Mouse (Mus musculus) retina, postnatal 7 days (tissue): ENCODE data around the gene Tpi1.
"Not testable (repeated sequence)": the region's sequence is repeated elsewhere in the genome, so short reads cannot be mapped to it uniquely, and the experiment has no call there.

Experiments
- DNase-seq: peaks from one replicate; pipeline ENCODE4 v3.0.0-alpha.2; 2012; ENCODE audit warnings: low read depth, low spot score

Gene Tpi1

GRCm38 (mm10) chr6:124809052-124809774, 4.9 kb downstream of the Tpi1 start:
- DNase-seq = peak; percentile 71

DNA sequence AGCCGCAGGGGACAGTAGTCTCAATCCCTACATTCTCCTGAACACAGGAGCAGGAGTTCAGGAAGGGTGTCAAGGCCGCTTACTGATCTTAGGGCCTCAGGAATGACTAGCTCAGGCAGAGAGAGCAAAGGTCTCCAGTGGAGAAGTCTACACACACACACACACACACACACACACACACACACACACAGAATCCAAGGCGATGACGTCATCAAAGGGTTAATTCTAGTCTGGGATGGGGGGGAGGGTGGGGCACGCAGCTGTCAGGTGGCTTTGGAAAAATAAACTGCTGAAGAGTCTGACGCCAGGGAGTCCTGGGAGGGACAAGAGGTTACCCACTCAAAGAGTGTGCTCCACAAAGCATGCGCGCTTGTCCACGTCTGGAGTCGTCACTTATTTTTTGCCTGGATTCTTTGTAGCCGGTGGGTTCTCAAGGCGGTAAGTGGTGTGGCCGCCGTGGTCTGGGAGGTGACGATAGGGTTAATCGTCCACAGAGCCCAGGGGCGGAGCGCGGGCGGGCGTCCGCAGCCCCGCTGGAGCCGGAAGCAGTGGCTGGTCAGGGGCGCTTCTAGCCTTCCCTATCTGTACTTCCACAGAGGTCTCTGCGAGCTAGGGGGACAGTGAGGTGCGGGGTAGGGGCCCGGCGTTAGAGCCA, 5.6 kb downstream of the Tpi1 start, which contains the start of gene Spsb2:
Gene Spsb2, plus strand, starts transcription at position 304 of the 655 bp plus-strand sequence.
- peak; percentile 51 for DNase-seq

- no peak for DNase-seq
Observed at GRCm38 (mm10) chr6:124807986-124808357, 6.1 kb downstream of the Tpi1 start.

DNA sequence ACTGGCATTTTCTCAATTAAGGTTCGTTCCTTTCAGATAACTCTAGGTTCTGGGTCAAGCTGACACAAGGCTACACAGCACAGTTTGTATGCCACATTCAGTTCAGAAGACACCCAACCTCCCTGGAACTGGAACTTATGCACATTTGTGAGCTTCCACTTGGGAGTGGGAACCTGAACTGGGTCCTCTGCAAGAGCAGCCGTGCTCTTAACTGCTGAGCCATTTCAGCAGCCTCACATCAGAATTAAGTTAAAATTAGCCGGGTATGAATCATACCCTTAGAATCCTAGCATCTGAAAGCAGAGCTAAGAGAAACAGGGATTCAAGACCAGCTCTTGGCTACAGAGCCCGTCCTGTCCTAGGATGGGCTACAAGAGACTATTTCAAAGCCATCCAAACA, 6.7 kb downstream of the Tpi1 start:
- no peak for DNase-seq

DNA sequence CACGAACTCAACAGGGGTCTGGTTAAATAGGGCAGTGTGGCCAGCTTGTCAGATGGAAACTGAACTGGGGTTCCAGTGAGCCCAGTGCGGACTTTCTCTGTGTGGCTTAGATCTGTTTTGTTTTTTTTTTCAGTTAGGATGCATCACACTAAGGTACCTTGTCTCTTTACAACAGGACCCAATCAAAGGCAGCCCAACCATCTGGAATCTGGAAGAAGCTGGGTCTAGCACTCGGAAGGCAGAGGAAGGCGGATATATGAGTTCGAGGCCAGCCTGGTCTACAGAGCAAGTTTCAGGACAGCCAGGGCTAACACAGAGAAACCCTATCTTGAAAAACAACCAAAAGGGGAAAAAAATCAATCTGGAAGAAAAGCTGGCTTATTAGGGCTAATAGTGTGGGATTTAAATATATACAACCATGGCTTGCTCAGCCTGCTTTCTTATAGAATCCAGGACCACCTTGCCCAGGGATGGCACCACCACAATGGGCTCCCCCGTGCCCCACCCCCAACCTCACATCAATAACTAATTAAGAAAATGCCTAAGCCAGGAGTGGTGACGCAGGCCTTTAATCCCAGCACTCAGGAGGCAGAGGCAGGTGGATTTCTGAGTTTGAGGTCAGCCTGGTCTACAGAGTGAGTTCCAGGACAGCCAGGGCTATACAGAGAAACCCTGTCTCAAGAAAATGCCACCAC, 7.5 kb downstream of the Tpi1 start:
- DNase-seq = no peak

DNA sequence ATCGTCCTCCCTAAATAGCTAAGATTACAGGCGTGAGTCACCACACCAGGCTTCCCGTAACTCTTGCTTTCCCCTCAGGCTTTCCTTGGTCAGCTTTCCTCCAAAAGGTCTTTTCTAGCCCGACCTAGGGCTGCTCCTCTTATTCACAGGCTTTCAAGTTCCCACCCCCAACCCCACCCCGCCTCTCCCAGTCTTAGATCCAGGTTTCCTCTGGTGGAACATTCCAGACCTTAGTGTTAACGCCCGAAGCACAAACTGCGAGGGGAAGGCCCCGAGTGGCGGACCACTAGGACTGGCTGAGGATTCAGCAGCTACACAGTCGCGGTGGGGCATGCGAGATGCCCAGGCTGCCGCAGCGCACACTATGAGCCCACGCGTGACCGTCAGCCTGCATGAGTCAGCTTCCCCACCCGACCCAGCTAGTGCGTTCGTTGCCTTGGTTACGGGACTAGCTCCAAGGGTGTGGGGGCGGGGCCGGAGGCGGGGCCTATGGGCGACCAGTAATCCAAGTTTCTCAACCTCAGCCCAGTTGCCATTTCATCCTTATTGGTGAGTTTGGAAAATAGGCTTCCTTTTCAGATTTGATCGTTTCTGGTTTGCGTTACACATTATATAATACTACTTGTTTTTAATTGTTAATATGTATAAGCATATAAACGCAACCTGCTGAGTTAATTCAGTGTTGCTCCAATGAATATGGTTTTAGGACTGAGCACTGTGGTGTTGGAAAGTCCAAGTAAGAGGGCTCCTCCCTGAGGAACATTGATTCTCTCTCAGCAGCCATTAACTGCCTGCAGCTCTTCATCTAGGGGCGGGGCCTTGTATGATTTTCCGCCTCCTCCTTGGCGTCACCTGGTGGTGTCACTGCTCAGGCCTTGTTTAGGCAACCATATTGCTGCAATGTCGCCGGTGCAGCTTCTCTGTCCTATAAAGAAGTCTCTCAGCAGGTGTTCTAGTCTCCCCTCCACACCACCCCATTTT, 8.5 kb downstream of the Tpi1 start:
- DNase-seq = peak; percentile 75

DNA sequence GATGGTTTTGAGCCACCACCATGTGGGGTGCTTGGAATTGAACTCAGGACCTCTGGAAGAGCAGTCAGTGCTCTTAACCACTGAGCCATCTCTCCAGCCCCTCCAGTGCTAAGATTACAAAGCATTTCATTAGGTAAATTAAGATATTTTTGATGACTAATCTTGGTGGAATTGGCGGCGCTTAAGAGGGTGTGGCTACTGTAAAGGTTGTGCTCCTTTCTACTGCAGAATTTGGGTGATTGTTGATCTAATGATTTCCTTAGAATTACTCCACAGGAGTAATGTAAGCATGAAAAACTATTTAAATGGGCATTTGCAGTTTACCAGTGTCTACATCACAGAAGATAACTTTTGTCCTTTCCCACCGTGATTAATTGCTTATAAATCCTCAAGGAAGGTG, 9.8 kb downstream of the Tpi1 start:
- DNase-seq = no peak

DNA sequence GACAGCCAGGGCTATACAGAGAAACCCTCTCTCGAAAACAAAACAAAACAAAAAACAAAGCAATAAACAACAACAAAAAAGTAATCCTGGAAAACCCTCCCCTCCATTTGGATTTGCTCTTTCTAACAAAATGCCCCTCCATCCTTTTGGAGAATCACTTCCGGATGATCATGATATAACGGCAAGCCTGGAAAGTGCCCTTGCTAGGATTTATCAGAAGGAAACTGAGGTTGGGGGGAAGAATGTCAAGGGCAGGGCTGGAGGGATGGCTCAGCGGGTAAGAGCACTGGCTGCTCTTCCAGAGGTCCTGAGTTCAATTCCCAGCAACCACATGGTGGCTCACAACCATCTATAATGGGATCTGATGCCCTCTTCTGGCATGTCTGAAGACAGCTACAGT, 10.4 kb downstream of the Tpi1 start:
- DNase-seq = not testable (repeated sequence)

DNA sequence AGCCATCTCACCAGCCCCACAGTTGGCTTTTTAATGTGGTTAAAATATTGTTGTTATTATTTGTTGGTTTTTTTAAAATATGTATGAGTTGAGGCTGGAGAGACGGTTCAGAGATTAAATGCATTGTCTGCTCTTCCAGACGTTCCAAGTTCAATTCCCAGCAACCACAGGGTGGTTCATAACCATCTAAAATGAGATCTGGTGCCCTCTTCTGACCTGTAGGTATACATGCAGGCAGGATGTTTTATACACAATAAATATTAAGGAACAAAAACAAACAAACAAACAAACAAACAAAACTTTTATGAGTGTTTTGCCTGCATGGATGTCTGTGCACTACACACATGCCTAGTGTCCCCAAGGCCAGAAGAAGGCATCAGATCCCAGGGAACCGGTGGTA, 11.0 kb downstream of the Tpi1 start:
- DNase-seq = no peak

GRCm38 (mm10) chr6:124802400-124802799, 11.7 kb downstream of the Tpi1 start:
- not testable (repeated sequence) for DNase-seq

DNA sequence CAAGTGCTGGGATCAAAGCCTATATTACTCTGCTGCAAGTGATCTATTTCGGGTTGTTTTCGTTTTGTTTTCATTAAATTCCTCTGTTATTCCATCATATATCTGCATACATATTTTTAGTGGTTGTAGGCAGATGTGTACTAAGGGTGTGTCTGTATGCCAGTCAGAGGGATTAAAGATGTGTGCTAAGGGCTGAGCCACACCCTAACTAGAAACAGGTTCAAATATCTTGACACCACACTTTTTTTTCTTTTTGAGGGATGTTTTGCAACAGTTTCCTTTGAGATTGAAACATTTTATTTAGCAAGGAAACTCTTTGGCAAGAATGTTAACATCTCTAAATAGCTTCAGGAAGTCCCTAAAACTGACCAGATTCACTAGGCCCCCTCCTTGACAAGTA, 17.9 kb downstream of the Tpi1 start:
- DNase-seq = no peak

DNA sequence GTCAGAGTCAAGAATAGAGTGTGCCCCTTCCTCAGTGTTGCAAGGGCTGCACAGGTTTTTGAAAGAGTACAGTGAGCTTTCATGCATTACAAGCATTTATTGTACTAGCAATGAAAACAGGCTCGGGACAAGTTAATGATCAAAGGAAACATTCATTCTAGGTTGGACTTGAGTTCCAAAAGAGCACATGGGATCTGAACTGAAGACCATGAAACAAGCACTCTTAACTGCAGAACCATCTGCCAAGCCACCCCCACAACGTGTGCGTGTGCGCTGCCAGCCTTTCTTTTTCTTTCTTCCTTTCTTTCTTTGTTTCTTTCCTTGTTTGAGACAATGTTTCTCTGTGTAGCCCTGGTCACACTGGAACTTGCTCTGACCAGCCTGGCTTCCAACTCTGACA, 18.3 kb downstream of the Tpi1 start:
- no peak for DNase-seq

DNA sequence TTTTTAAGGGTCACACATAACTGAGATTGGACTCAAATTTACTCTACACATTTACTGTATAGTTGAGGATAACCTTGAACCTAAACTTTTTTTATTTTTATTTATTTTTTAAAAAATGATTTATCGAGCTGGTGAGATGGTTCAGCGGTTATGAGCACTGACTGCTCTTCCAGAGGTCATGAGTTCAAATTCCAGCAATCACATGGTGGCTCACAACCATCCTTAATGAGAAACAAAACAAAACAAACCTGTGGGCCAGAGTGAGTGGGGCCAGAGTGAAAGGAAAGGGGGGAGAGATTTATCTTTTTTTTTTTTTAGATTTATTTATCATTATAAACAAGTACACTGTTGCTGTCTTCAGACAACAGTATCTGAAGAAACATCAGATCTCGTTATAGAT, 22.2 kb downstream of the Tpi1 start:
- no peak for DNase-seq

DNA sequence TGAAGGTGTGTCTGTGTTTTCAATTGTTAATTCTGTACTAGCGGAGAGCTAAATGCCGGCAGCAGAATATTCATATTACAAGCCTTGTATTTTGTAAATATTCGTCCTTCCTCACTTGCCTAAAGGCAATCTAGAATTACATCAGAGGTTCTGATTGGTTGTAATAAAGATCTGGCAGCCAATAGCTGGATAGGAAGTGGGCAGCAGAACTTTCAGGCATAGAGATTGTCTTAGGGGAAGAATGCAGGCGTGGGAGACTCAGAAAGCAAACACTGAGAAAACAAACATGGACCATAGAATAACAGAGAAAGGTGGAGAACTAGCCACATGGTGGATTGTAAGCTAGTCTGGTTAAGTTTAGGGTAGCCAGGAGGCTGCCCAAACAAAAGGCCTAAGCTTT, 24.0 kb downstream of the Tpi1 start:
- no peak for DNase-seq

DNA sequence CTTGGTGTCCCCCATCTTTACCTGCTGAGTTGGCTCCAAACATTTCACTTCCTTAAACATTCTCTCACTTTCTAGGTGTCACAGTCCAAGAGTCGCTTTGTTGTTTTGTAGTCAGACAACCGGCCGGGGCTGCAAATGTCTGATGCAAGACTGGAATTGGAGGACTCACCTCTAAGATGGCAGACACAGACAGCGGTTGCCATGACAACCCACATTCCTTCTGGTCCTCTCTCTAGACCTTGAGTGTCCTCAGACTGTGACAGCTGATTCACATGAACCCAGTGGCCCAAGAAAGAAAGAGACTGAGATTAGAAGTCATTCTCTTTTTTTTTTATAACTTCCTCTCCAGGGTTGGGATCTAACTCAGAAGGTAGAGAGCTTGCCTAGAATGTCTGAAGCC, 24.6 kb downstream of the Tpi1 start:
- DNase-seq = no peak

DNA sequence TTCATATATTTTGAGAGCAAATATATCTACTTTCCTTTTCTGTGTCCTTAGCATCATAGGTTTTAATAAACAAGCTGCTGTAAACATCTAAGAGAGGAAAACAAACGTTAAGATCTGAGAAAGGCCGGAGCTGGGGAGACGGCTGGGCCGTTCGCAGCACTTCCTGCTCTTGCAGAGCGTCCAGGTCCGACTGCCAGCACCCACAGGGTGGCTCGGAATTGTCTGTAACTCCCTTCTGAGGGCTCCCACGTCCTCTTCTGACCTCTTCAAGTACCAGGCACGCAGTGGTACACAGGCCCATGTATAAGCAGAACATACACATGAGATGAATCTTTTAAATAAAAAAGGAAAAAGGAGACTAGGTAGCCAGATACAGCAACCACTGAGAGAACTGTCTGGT, 26.4 kb downstream of the Tpi1 start:
- no peak for DNase-seq

DNA sequence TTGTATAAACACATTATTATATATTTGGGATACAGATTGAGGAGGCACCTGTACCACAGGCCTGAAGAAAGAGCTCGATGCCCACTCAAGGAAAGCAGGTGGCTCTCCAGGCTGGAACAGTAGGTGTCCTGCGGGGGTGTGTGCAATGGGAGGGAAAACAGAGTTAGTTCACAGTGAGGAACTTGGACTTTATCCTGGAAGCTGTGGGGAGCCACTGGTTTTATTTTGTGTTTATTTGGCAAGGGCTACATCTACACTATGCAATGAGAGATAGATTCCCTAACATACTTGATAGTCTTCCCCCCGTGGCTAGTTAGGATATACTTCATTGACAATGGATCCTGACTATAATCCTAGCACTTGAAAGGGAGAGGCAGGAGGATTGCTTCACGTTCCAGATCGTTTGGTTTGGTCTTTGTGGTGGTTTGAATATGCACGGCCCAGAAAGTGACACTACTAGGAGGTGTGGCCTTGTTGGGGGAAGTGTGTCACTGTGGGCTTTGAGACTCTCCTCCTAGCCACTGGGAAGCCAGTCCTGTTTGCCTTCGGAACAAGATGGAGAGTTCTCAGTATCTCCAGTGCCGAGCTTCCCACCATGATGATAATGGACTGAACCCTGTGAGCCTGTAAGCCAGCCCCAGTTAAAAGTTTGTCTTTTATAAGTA, 27.2 kb downstream of the Tpi1 start:
- DNase-seq = no peak

DNA sequence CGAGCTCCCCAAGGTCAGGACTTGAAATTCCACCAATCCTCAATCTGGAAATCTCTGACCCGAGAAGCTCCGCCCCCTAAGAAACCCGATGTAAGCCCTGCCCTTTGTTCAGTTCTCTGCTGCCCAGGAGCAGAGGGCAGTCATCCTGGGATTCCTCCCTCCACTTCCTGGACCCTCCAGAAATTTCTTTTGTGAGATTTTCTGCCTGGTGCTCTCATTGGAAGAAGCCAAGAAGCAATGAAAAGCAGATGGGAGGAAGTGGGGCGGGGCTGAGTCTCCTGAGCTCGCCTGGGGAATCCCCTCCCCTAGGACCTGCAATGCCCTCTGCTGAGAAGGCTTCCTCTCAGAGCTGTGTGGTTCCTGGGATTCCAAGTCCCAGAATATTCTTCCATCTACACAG, 31.7 kb downstream of the Tpi1 start:
- DNase-seq = no peak

DNA sequence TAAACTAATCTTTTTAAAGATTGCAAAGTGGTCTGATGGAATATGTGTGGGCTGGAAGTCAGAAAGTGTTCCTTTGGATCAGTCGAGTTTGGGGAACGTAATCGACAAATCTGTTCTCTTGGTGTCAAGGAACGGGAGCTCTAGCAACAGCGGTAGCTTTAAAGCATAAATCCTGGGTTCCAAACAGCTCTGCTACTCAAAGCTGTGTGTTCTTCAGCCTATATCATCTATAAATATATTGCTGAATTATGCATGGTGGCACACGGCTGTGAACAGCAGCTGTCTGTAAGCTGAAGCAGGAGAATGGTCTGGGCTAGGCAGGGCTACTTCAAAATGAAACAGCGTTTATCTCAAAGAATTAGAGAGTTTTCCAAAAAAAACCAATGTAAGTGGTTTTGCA, 33.2 kb downstream of the Tpi1 start:
- no peak for DNase-seq

DNA sequence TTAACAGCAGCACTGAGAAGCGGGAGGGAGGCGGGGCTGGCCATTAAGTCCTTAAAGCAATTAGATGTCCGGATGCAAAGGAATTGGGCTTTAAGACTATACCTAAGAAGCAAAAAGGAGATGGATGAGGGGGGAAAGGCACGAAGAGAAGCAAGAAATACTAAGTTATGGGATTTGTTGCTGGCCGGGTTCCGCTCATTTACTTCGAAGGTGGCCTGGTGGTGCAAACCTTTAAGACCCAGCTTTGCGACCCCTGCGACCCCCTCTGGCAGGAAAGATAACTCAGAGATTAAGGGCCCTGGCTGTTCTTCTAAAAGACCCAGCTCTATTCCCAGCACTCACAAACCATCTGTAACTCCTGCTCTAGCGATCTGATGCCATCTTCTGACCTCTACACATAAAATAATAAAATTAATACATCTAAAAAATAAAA, 34.1 kb downstream of the Tpi1 start:
- DNase-seq = no peak
